Mouse (Mus musculus) heart, adult 9 months (tissue): ENCODE results near the gene Ptprm.

Source experiments
- DNase-seq, 2 experiments: peaks; one replicate each; pipeline ENCODE4 v3.0.0; 2022; ENCODE audit warnings: low spot score in 2 of 2

Ptprm gene

DNA sequence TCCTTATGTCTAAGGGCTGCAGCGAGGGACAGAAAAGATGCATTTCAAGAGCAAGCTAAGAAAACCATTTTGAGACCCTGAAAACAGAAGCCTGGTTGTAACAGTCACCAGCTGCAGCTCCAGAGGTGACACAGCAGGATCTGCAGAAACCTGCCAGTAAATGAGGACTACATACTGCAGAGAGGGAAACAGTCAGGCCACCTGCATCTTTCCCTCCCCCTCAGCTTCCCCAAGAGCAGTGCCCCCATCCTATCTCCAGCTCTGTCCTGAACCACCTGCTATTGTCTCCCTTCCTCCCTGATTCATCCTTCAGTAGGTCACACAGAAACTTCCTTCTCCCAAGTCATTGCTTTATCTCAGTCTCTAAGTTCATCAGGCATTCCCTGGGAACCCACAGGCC, 274.7 kb downstream of the Ptprm start:
- DNase-seq: no peak

DNA sequence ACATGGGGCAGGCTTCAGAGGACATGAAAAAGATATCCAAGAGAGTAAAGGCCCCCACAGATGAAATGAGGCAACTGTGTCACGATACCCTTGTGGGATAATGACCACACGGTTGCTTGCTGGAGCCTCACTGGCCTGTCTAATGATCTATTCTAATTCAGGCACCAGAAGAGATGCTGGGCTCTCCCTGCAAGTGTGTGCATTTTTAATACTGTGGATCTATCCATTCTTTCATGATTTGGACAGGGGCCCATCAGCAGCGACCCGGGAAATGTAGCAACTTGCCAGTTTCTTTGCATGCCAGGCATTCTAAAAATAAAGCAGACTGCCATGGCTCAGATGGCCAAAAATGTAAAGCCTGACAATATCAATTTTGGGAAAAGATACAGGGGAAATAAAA, 280.7 kb downstream of the Ptprm start:
- no peak for DNase-seq

DNA sequence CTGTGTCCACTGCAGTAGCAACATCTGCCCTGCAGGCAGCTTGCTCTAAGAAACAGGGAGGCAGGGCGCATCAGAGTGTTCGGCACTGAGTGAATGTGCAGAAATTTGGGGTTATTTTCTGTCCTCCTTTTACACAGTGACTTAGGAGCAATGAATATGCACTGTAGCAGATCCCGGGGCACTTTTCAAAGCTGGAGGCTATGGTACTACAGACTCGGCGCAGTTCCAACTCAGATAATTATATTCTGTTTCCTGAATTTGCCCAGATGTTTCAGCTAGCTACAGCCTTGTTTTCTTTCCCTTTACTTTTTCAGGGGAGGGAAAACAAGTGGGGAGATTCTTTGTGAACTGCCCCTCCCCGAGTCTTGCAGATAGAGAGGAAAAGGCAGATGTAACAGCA, 281.1 kb downstream of the Ptprm start:
- DNase-seq: no peak

DNA sequence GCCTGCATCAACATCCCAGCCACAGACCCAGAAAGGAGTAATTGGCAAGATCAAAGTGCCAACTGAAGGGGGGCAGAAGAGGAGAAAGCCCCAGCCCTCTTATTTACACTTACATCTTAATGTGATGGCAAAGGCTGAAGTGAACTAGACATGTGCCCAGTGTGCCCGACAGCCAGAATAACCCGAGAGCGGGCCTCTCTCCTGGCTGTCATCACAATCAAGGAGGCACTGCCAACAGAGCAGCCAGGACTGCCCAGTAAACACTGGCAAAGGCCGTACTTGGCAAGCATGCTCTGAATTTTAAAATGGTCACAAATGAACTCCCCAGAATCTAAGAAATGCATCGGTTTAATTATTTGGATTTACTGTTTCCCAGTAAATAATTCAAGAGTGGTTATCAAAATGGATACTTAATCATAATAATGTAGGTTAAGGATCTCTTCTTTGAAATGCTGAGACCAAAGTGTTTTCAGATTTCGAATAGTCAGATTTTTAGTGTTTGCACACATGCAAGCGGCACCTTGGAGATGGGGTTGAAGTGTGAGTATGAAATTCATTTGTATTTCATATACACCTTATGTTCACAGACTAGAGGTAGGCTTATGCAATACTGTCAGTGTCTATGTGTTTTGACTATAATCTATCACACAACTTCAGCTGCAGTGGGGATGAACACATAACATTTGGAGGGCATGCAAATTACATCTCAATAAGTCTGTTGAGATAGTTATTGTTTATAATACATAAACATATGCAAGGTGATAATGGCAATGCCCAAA, 282.8 kb downstream of the Ptprm start:
- peak; percentile 44 to 64 for DNase-seq

DNA sequence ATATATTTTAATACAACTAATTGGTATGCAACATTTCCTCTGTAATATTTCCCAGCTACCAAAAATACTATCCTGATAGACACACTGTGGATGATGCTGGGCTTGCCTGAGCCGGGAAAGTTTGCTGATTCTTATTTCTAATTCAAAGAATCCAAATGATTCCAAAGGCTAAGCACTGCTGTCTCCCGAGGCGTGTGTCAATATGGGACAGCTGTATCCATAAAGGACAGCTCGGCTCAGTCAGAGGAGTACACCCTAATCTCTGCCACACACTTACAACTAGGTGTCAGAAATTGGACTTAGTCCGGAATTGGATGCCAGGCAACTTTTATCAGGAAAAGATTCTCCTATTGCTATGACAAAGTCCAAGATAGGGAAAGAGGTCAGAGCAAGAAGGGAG, 290.6 kb downstream of the Ptprm start:
- no peak for DNase-seq

DNA sequence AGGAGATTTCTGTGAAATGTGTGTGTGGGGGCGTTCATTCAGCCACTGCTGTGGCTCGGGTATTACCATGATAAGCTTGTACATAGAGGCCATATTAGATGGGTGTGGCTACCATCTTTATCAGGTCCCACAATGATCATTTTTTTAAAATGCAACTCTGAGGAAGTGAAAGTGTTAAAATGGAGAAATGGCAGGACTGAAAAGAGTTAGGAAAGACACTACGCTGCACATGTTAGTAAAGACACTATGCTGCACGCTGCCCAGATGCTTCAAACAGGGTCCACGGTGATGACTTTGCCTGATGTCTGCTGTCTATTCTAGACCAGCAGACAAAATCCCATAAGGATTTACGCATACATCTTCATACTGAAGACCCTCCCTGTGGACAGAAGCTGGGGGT, 298.6 kb downstream of the Ptprm start:
- no peak for DNase-seq

DNA sequence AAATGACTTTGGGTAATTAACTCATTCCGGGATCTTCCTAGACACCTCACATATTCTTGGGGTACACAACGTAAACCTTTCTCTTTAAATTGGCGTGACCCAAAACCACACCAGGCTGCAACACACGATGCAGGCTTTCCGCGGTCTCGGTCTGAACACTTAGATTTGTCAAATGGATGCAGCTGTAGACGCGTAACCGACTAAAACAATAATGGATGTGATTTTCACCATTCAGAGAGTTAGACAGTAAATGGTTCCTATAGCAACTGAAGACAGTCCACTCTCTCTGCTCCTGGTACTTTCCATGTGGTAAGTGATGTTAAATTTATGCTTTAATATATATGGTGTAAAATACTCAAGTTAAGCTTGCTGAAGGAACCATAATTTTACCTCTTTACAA, 300.1 kb downstream of the Ptprm start:
- DNase-seq: no peak

DNA sequence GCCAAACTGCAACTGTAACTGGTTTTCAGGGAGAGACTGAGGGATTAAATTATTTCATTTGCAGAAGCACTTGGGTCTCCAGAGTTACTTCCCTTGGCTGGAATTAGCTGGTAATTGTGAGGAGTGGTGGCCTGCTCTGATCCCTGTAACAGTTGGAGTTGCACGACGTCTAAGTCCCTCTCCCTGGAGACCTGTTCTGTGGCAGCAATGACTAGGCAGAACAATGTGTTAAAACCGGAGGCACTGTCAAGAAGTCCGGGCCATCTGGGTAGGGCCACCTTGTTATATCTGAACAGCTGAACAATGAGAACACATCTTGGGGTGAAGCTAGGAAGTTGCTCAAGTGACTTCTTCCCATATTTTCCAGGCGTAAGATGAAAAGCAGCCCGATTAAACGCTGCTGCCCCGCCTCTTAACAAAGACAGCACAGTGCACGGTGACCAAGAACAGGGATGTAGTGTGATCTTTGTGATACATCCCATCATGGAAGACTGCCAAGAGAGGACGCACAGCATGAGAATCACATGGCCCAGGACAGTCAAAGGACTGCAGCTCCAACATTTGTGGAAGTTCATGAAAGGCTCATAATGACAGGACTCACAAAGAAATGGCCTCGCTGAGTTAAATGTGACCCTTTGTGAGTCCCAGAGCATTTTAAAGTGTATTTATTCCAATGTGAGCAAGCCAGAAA, 301.5 kb downstream of the Ptprm start:
- DNase-seq: peak in 1 of 2 experiments; percentile 18

DNA sequence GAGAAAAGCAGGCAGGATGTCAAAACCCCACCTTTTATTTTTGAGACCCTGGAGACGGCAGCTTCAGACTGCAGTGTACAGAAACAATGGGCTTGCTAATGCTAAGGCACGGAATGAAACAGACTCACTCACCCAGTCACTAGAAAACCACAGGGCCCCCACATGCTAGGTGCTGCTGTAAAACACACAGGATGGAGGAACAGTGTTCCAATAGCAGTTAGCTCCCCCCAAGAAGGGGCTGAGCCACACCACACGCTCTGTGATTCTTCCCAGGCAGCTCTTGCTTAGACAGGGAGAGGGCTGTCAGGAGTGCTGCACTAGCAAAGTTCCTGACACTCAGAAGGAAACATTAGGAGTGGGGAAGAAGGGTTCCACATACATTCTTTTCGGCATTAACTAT, 306.6 kb downstream of the Ptprm start:
- no peak for DNase-seq

DNA sequence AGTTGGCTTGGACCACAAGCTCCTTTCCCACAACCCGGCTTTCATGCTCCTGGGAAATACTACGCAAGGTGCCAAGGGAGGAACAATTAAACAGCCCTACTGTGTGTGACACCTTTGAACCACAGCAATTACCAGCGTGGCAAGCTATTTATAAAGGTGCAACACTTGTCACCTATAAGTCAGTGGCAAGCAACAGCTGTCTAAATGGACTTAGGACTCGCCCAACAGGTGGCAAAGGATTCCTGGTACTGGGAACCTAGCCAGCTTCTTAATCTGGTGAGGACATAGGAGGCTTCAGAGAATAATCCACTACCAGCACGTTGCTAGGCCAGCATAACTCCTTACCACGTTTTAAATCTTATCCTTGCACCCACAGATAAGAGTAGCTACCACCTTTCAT, 315.7 kb downstream of the Ptprm start:
- DNase-seq: no peak

DNA sequence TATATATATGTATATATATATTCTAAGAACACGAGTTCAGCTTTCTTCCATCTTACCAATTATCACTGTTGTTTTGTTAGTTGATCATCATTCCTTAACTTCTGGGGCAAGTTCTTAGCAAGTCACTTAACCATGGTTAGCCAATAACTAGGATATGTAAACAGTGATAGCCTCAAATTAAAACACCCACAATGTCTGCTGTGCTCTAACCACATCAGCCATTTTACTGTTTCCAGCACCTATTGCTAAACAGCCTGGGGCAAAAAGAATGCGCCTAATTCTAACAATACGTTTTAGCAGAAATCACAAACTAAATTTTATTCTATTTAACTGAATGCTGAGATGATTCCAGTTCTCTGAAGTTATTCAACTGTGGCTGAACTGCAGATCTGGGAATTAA, 320.7 kb downstream of the Ptprm start:
- no peak for DNase-seq

DNA sequence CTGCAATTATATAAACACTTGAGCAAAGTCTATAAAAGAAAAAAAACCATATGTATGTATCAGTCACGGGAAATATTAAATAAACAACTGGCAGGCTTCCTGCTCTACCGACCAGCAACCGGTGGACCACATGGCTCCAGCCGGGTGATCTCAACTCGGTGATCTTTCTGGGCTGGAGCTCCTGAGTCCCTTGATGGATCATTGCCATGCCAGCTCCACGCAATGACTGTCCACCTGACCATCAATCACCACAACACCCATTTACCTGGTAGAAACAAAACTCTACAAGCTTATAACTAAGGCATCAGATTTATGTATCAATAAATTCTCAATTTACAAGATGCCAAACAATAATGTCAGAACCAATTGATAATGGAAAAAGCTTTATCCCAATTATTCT, 322.2 kb downstream of the Ptprm start:
- DNase-seq: no peak

DNA sequence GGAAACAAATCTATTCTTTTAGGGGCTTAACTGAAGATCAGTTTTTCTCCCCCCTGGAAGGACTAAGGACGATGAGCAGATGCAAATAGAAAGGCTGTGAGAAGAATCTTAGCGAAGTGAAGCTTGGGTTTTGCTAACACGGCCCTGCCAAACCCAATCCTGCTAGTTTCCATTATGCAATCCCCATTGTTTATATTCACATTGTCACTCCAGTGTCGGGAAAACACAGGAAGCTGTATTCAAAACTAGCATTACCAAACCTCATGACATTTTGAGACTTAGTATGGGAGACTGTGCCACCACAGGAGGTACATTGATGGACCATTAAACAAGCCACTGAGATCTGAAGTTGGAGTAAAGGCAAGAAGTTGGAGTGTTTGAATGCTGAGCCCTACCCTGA, 322.9 kb downstream of the Ptprm start:
- no peak for DNase-seq

DNA sequence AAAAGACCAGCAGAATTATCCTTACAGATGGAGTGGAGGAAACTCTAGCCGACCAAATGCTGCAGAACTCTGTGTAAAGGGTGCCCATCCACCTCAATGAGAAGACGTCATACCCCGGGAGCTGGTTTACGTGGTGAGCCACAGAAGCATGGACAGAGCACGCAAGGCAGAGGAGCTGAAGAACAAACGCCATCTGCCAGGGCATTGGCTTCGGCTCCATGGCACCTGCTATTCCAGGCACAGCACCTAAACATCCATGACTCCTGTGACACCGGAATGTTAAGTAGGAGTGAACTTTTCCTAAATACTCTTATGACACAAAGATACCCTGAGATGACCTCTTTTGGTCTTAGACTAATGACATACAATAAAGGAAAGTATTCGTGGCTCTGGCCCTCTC, 327.0 kb downstream of the Ptprm start:
- no peak for DNase-seq

DNA sequence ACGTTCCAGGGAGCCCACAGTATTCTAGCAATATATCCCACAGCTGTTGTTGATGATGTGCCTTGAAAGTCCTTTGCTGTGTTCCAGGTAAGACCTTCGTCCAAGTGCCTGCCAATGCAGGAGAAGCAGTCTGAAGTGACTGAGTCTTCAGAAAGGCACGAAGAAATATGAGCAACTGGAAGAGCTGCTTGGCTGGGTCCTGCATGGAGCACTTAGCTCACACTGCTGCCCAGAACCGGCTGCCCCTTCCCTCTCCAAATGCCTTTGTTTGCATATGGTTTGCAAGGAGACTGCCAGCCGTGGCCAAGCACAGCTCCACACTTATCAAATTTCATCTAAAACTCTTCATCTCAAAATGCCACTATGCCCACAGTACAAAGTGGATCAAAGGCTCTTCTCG, 337.8 kb downstream of the Ptprm start:
- DNase-seq: no peak

DNA sequence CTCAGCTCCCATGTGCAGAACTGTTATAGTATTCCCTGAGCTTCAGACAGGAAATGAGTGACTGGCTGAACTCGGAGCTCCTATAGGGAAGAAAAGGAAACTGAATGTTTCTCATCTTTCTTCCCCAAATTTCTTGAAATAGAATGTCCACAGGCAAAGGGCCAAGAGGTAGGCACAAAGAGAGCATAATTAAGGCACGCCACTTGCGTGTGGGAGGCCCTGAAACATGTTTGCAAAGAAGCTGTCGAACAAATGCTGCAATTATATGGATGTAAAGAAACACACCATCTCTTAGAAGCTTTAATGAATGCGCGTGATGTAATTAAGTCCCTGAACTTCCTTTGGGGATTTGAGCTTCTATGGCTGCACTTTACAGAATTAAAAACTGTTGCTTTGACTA, 341.0 kb downstream of the Ptprm start:
- no peak for DNase-seq

DNA sequence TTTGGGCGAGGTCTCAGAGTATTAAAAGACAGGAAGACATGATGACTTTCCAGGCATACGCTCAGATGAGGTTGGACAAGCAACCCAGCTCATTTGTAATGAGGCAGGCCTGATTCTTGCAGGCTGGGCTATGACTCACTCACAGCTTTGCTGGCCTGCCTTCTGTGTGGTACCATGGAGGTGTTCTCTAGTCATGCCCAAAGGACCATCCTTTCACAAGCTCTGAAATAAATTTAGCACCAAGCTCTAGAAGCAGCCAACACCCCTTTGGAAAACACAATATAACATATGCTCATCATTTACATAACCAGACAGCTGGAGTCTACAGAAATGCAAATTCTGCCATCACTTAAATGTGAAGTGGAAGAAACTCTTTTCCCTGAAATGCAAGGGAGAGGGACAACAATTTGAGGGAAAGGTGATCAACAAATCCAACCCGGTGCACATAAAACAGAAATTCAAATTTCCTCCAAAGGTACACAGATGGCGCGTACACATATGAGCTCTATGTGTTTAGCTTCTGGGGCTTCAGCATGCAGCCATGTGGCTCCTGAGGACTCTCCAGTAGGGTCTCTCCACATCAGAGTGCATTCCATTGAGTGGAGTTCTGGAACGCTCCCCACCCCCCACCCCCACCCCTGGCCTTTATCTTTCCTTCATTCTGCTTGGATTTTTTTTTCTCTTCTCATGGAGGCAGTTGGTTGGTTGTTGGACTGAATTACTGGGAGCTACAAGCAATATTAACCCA, 342.2 kb downstream of the Ptprm start:
- no peak for DNase-seq

DNA sequence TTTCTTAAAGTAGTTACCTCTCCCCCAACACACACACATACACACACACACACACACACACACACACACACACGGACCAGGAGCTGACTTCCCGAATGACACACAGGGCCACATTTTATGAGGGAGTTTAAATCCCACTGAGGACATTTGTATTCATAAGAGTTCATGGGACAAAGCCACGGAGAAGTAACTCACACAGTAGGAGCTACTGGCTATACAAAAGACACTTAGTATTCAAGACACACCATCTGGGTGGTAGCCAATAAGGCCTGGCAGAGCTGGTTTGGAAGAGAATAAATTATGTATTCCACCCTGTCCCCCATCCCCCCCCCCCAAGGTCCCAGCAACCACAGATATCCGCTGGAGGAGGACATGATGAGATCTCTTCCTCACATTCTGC, 344.1 kb downstream of the Ptprm start:
- no peak for DNase-seq

DNA sequence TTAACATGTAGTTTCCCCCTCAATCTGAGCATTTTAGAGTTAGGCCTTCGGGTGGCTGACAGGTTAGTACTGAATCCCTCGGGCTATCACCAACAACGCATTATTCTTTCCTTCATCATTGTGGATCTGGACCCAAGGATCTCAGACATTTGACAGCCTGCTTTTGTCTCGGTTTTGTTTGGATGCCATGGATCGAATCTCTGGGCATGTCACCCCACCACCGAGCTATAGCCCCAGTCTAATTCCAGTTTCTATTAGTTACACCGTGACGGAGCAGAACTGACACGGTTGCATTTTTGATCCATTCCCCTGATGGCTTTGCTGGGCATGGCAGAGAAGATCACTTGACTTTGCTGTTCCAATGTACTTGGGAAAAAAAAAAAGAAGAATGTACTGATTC, 346.1 kb downstream of the Ptprm start:
- no peak for DNase-seq

DNA sequence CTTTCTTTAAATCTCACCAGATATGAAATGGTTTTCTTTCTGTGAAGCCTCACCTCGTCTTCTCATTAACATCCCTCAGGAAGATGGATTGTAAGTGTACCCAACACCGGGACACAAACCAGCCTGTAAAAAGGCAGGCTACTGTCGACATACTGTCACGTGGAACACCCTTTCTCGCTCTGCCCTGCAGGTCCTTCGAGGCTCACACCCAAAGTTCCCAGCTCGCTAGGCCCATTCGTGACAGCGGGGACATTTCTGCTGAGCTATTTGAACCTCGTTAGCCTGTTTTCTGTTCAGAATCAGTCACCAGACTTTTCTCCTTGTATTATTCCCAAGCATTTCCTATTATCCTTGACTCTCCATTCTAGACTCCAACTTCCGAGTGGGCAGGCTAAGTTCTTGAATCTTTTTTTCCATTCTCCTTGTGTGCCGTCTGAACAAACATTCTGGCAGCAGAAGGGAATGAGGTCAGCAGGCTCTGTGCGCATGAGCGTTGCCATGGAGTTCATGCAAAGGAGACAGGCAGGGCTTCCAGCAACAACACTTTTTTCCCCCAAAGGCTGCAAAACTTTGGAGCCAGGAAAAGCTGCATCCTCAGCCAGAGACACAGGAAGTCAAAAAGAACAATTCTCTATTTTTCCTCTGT, 347.4 kb downstream of the Ptprm start:
- DNase-seq: peak; percentile 91 to 94

DNA sequence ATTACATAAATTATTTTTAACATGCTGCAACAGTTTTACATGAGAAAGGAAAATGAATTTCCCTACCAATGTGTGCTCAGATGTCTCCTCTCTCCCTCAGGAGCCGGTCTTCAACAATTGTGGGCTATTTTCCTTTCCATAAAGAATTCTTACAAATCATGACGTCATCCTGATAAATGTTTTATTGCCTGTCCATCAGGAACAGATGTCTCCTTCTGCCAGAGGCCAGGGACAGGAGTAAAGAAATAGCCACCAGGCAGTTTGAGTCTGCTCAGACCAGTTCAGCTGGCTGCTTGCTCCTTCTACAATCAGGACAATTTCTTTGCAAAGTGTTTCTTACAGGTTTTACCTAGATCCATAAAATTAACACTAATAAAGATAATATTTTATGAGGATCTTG, 357.4 kb downstream of the Ptprm start:
- DNase-seq: no peak

DNA sequence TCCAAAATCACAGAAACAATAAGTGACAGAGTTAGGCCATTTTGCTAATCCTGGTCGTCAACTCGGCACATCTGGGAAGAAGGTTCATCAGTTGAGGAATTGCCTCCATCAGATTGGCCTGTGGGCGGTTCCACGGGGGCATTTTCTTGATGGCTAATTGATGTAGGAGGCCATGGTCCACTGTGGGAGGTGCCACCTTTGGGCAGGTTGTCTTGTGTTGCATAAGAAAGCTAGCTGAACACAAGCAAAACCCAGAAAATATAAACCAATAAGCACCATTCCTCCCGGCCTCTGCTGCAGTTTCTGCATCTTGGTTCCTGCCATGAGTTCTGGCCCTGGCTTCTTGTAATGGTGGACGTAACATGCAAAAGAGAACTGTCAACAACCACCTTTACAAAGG, 358.2 kb downstream of the Ptprm start:
- DNase-seq: no peak
